Mouse (Mus musculus) heart, embryonic 10.5 days (tissue): ENCODE results near the gene Cdc42ep4. TPM values are rescaled to one million over a fixed set of nuclear protein-coding genes. Genes with fewer than 3 reads are reported as not detected.

ENCODE experiments used
- DNase-seq: peaks from one replicate; pipeline ENCODE4 v3.0.0-alpha.2; 2017; ENCODE audit warnings: low spot score
- H3K27ac ChIP-seq: fragments of 300-500 bp; sonication (generic); 2 replicates; pipeline ENCODE4 v1.5.1; 2016; ENCODE audit warnings: mild to moderate bottlenecking
- H3K27me3 ChIP-seq: fragments of 300-500 bp; sonication (generic); 2 replicates; pipeline ENCODE4 v1.6.1; 2016; ENCODE audit warnings: mild to moderate bottlenecking; ENCODE audit not compliant: poor library complexity, insufficient read depth, severe bottlenecking
- H3K36me3 ChIP-seq: fragments of 300-500 bp; sonication (generic); 2 replicates; pipeline ENCODE4 v1.6.1; 2016; ENCODE audit warnings: mild to moderate bottlenecking, moderate library complexity
- H3K4me1 ChIP-seq: fragments of 300-500 bp; sonication (generic); 2 replicates; pipeline ENCODE4 v1.6.1; 2016; ENCODE audit warnings: mild to moderate bottlenecking
- H3K4me3 ChIP-seq: fragments of 300-500 bp; sonication (generic); 2 replicates; pipeline ENCODE4 v1.5.1; 2016; ENCODE audit warnings: mild to moderate bottlenecking, moderate library complexity
- H3K9me3 ChIP-seq: fragments of 300-500 bp; sonication (generic); 2 replicates; pipeline ENCODE4 v1.6.1; 2016; ENCODE audit warnings: mild to moderate bottlenecking, moderate library complexity
- WGBS: fragments of 180-500 bp; shearing (Covaris S2); methylation state at CpG from one replicate; pipeline ENCODE4 v1.1.7; 2016; 5-methylcytosine and 5-hydroxymethylcytosine counted together
- polyA plus RNA-seq: library from polyadenylated mRNA; unstranded; fragments of >200 nt; fragmentation: Nextera tagmentation; extraction: Ambion mirVana; gene quantifications from 2 replicates; pipeline ENCODE4 v1.2.1, GENCODE M21; 2016

Gene Cdc42ep4
- polyA plus RNA-seq, 1 experiment from 2014 or later, result 45.4 TPM

DNA sequence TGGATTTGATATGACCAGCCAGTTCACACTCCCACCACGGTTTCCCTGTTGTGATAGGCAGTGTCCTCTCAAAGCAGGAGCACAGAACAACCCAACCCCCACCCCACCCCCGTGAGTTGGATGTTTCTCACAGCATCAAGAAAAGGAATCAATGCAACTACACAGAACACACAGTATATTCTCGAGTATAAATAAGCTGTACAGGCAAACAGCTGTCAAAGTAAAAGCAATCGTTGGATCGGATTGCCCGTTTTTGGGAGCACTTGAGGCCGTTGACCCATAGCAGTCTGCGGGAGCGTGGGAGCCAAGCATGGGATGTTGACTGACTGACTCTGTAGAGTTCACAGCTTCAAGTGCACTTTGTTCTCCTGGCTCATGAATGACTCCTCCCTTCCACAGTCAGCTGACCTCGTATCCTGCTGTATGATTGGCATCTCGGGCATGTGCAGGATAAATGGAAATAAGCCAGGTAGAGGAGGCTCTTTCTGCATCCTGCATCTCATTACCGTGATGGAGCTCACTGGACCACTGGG is 53.6 kb downstream of the Cdc42ep4 start:
- 82% methylated on average over 12 of the region's 12 CpGs for WGBS
- no peak for DNase-seq
- H3K4me1 ChIP-seq, result 0 out of 2 replicates have a peak, but pooled peaks cover 11% of the 10 kb centered on the region
- H3K27ac ChIP-seq, result no peak overlapping the region
- no peaks in the 10 kb centered on the region for H3K27me3 ChIP-seq
- H3K4me3 ChIP-seq, result no peak overlapping the region
- no peaks in the 10 kb centered on the region for H3K9me3 ChIP-seq
- peaks cover 45% of the 10 kb centered on the region for H3K36me3 ChIP-seq

DNA sequence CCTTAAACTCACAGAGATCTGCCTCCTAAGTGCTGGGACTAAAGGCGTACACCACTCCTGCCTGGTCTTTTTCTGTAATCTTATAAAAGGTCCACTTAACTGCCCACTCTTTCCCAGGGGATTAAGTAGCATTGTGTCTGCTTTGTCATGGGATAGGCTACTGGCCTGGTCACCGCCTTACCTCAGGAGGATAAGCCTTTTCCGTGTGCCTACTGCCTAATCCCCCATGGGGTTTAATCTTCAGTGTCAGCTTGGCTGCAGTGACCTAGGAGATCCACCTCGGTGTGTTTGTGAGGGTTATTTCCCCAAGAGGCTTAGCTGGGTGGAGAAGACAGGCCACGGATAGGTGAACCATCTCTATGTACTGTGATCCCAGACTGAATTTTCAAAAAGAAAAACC is 54.1 kb downstream of the Cdc42ep4 start:
- DNase-seq, result no peak
- H3K27me3 ChIP-seq, result no peaks in the 10 kb centered on the region
- H3K4me1 ChIP-seq, result 0 out of 2 replicates have a peak, but pooled peaks cover 11% of the 10 kb centered on the region
- H3K27ac ChIP-seq, result no peak overlapping the region
- H3K9me3 ChIP-seq, result no peaks in the 10 kb centered on the region
- peaks cover 50% of the 10 kb centered on the region for H3K36me3 ChIP-seq
- 73% methylated on average over 5 of the region's 5 CpGs for WGBS
- H3K4me3 ChIP-seq, result no peak overlapping the region

DNA sequence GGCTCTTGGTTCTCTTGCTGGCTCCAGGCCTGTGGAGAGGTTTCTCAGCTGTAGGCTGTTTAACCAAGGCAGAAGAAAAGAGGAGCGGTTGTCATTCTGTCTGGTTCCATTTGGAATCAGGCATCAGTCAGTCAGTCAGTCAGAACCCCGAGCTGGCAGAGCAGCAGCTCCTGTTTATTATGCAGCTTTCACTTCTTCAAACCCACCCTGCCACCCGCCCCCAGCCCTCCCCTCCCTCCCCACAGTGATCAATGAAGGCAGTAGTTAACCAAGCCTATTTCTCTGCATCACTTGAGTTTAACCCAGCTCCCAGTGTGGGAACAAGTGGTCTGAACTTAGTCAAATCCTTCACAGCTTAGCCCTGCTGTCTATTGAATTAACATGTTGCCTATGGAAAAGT is 59.8 kb downstream of the Cdc42ep4 start:
- WGBS, result 85% methylated on average over 3 of the region's 3 CpGs

DNA sequence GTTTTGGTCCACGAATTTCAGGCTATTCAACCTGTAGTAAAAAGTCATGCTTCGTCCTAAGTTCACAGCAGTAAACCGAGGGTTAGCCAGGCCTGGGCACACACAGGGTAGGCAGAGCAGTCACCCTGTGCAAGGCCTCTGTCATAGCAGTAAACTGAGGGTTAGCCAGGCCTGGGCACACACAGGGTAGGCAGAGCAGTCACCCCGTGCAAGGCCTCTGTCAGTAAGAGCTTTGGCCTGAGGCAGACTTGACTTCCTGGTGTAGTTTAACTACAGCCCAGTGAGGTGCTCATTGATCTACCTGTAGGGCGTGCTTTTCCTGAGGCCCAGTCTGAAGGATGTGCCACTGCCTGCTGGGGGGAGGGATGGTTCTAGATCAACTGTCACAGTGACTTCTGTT is 60.4 kb downstream of the Cdc42ep4 start:
- H3K4me3 ChIP-seq, result no peak overlapping the region
- H3K4me1 ChIP-seq, result peaks cover 7% of the 10 kb centered on the region; the same call in 1 of the 2 replicates
- H3K27ac ChIP-seq, result no peak overlapping the region
- no peaks in the 10 kb centered on the region for H3K9me3 ChIP-seq
- no peak for DNase-seq
- H3K36me3 ChIP-seq, result peaks cover 87% of the 10 kb centered on the region
- no peaks in the 10 kb centered on the region for H3K27me3 ChIP-seq
- WGBS, result 90% methylated on average over 5 of the region's 5 CpGs

More for the DNA sequence above, 59.8 kb downstream of the Cdc42ep4 start:
- H3K27ac ChIP-seq, result no peak overlapping the region
- H3K9me3 ChIP-seq, result no peaks in the 10 kb centered on the region
- H3K27me3 ChIP-seq, result no peaks in the 10 kb centered on the region
- no peak overlapping the region for H3K4me3 ChIP-seq
- peaks cover 93% of the 10 kb centered on the region for H3K36me3 ChIP-seq
- peaks cover 2% of the 10 kb centered on the region; the same call in 1 of the 2 replicates for H3K4me1 ChIP-seq
- no peak for DNase-seq

DNA sequence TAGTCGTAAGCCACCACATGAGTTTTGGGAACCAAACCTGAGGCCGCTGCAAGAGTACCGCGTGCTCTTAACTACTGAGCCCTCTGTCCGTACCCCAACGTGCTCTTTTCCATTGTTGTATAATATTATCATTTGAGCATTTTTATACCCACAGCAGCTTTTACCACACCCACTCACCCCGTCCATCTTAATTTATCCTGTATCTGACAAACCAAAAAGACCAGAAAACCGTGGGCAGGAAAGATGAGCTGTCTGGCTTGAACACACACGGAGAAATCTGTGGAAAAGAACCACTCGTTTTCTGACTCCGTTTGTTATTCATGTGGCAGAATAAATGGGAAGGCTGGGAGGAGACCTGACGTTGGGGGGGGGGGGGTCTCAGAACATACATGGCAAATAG is 61.2 kb downstream of the Cdc42ep4 start:
- H3K27me3 ChIP-seq, result no peaks in the 10 kb centered on the region
- peaks cover 7% of the 10 kb centered on the region; the same call in 1 of the 2 replicates for H3K4me1 ChIP-seq
- no peak overlapping the region for H3K4me3 ChIP-seq
- peaks cover 79% of the 10 kb centered on the region for H3K36me3 ChIP-seq
- no peak for DNase-seq
- WGBS, result 92% methylated on average over 12 of the region's 12 CpGs
- no peaks in the 10 kb centered on the region for H3K9me3 ChIP-seq
- no peak overlapping the region for H3K27ac ChIP-seq

DNA sequence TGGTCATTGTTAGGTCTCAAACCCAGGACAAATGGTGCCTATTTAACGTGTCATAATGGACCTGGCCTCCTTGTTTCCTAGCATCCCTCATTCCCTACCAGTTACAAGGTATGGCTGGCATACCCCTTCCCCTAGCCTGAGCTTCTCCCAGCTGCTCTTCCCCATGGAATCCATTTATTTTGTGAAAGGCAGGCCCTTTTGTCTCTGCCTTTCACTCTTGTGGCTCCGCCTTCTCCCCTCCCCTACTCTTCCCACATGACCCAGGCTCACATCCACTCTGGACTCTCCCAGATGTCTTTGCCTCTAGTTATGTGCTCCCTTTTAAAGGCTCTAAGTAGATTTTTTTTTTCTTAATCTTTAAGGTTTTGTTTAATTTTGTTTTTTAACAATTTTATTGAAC is 64.7 kb downstream of the Cdc42ep4 start:
- 77% methylated on average over 2 of the region's 2 CpGs for WGBS
- H3K36me3 ChIP-seq, result peaks cover 45% of the 10 kb centered on the region

DNA sequence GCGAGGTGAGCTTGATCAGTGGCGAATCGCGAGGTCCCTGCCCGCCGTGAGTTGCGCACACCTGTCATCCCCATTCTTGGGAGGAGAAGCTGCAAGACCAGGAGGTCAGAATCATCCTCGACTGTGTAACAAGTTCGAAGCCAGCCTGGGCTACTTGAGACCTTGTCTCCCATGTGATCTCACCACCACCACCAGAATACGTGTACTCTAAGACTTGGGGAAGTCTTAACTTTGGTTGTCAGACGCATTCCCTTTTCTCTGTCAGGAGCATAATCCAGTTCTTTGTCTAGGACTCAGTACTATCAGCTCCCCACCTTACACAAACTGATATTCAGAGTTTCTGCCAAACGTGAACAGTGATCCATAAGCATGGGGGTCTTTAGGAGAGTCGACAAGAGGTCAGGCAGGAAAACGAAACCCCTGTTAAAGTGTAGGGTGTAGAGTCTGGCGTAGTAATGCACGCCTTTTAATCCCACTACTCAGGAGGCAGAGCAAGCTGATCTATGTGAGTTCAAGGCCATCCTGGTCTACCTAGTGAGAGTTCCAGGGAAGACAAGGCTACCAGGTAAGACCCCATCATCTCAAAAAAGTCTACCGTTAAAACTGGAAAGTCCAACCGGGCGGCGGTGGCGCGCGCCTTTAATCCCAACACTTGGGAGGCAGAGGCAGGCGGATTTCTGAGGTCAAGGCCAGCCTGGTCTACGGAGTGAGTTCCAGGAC is 66.8 kb downstream of the Cdc42ep4 start:
- DNase-seq, result no peak
- Histone ChIP-seq H3K36me3 (peaks cover 24% of the 10 kb centered on the region), H3K27ac (peak overlapping the region; percentile 98), H3K4me1 (peaks cover 39% of the 10 kb centered on the region), H3K4me3 (peak overlapping the region; percentile 97), H3K9me3 (no peaks in the 10 kb centered on the region), H3K27me3 (no peaks in the 10 kb centered on the region)
- WGBS, result 38% methylated on average over 25 of the region's 25 CpGs

More for the DNA sequence above, 64.7 kb downstream of the Cdc42ep4 start:
- no peak overlapping the region for H3K4me3 ChIP-seq
- peaks cover 24% of the 10 kb centered on the region for H3K4me1 ChIP-seq
- H3K27ac ChIP-seq, result no peak overlapping the region
- H3K9me3 ChIP-seq, result no peaks in the 10 kb centered on the region
- no peaks in the 10 kb centered on the region for H3K27me3 ChIP-seq
- DNase-seq, result no peak

DNA sequence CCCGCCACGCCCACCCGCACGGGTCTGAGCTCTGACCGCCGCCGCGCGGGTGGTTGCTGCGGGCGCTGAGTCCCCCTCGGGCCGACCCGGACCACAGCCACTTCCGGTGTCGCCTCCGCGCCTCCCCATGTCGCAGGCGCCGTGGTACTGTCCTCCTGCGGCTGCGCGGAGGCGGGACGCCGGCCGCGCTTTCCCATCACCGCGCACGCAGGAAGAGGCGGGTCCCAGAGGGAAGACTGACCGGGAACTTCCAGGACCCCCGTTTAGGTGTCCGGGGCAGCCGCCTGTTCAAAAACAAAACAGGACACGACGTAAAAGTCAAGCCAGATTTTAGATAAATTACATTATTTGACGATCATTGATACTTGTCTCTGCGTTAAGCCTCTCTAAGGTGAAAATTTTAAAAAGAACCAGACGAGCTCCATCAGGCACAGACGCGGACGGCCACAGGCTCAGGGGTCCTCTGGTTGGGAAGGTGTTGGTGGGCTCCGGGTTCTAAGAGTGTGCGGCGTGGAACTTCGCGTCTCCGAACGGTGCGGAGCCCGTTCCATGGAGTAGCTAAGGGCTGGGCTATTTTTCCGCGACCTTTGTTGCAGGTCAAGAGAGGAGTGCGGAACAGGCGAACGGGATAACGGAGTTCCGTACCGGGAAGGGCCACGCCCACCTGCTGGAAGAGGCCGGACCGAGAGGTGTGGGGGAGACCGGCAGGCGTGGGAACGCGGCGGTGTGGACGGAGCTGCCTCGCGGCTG is 67.5 kb downstream of the Cdc42ep4 start, which contains the start of the genes Fam104a and D11Wsu47e:
TSS of gene Fam104a (minus strand) at position 199 of the 750 bp plus-strand sequence.
TSS of gene D11Wsu47e (plus strand) at position 456 of the 750 bp plus-strand sequence.
- peaks cover 17% of the 10 kb centered on the region for H3K36me3 ChIP-seq
- no peaks in the 10 kb centered on the region for H3K27me3 ChIP-seq
- peak within 1 kb of the TSS; percentile 98 for H3K27ac ChIP-seq
- peak; percentile 97 for DNase-seq
- peaks cover 40% of the 10 kb centered on the region for H3K4me1 ChIP-seq
- WGBS, result under 1% methylated on average over 72 of the region's 73 CpGs
- H3K4me3 ChIP-seq, result peak within 1 kb of the TSS; percentile 97
- no peaks in the 10 kb centered on the region for H3K9me3 ChIP-seq

DNA sequence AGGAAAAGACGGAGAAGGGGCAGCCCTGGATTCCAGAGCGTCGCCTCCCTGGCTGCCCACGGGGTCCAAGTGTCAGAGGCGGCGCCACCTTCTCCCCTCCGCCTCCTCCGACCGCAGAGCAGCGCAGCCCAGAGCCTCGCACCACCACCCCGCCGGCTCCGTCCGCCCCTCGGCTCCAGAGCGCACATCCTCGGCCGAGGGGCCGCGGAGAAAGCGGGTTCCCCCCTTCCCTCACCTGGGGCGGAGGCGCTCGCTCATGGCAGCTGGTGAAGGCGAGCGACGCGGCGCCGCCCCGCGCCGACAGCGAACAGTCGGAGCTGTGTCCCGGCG is 68.1 kb downstream of the Cdc42ep4 start:
- no peaks in the 10 kb centered on the region for H3K9me3 ChIP-seq

DNA sequence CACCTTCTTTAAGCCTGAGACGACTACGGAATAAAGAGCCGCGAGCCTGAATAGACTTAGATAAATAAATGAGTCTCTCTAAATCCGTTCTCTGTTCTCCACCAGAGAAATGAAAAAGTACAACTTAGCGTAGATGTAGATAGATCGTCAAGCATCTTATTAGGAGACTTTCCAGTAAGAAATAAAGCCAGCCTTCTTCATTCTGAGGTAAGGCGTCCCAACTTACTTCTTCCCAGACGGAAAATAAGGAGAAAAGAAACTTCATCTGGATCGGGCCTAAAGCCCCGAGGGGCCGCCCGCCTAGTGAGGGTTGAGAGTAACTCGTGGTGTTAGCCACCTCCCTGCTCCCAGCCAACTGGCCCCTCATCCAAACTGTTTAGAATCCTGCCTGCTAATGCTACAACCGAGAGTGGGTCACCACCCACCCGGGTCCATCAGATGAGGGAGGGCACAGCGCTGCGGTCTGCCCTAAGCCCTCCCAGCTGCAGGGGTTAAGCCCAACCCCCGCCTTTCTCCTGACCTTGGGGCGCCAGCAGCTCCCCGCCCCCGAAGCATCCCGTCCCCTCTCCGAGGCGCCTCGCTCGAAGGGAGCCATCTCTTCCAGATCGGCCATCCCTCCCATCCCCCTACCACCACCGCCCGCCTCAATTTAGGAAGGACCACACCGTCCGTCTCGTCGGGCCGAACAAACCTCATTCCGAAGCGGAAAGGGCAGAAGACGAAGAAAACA is 68.6 kb downstream of the Cdc42ep4 start:
- Histone ChIP-seq H3K27ac (peak overlapping the region; percentile 98), H3K9me3 (no peaks in the 10 kb centered on the region), H3K27me3 (no peaks in the 10 kb centered on the region), H3K36me3 (peaks cover 6% of the 10 kb centered on the region), H3K4me1 (peaks cover 48% of the 10 kb centered on the region), H3K4me3 (peak overlapping the region; percentile 97)
- peak; percentile 90 for DNase-seq
- 4% methylated on average over 38 of the region's 38 CpGs for WGBS

More for the DNA sequence above, 68.1 kb downstream of the Cdc42ep4 start:
- peak overlapping the region; percentile 98 for H3K27ac ChIP-seq
- DNase-seq, result no peak
- WGBS, result under 1% methylated on average over 38 of the region's 38 CpGs
- H3K4me1 ChIP-seq, result peaks cover 43% of the 10 kb centered on the region
- no peaks in the 10 kb centered on the region for H3K27me3 ChIP-seq
- H3K36me3 ChIP-seq, result peaks cover 11% of the 10 kb centered on the region
- peak overlapping the region; percentile 97 for H3K4me3 ChIP-seq

DNA sequence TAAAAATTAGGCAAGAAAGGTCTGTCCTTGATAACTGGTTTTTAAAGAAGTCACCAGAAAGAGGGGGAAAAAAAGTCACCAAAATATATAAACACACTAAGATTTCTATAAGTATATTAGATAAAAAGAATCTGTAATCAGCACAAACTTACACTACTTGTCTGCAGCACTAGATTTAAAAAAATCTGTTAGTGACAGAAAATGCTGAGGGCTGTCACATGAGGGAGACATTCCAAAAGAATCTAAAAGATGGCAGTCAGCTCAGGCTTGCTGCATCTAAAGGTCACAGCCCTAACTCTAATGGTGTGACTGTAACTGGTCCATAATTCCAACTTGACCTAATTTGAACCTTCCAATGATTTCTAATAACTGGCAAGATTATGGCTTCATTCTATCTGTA is 69.7 kb downstream of the Cdc42ep4 start:
- Histone ChIP-seq H3K36me3 (peaks cover 7% of the 10 kb centered on the region), H3K27me3 (no peaks in the 10 kb centered on the region), H3K4me1 (peaks cover 48% of the 10 kb centered on the region), H3K9me3 (no peaks in the 10 kb centered on the region), H3K27ac (peak overlapping the region; percentile 98; the same call in 1 of the 2 replicates), H3K4me3 (peak overlapping the region; percentile 97)
- DNase-seq, result no peak

DNA sequence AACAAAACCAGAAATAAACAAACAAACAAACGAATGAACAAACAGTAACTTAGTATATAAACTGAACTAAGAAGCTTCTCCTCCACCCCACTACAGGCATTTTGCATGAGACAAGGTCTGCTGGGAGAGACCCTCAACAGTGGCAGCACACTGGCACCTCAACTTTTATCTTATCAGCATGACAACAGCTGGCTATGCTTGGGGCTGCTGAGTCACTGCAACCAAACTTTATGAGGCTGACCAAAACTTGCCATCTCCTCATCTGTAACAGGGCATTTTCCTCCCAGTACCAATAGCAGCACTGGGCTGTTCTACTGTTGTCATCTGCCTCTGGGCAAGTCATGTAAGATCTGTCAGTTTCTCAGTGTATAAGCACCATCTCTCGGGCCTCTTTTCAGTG is 70.7 kb downstream of the Cdc42ep4 start:
- Histone ChIP-seq H3K4me1 (peaks cover 42% of the 10 kb centered on the region), H3K27me3 (no peaks in the 10 kb centered on the region), H3K27ac (no peak overlapping the region), H3K36me3 (peaks cover 16% of the 10 kb centered on the region), H3K9me3 (no peaks in the 10 kb centered on the region), H3K4me3 (no peak overlapping the region; the same call in 1 of the 2 replicates)
- 62% methylated on average over 2 of the region's 2 CpGs for WGBS
- DNase-seq, result peak; percentile 79
